Mouse (Mus musculus) cerebellum, postnatal 10 days (tissue): ENCODE results near the gene Glb1l3.
"Not testable (repeated sequence)": the region's sequence is repeated elsewhere in the genome, so short reads cannot be mapped to it uniquely, and the experiment has no call there.

Source experiments
- DNase-seq, 2 experiments: peaks; one replicate each; pipeline ENCODE4 v3.0.0; 2021; ENCODE audit warnings: mixed read lengths in 2 of 2

The Glb1l3 gene

GRCm38 (mm10) chr9:26860751-26861150 lies at the start of gene Glb1l3:
Gene Glb1l3 (minus strand): TSS chr9:26860890.
- no peak for DNase-seq

DNA sequence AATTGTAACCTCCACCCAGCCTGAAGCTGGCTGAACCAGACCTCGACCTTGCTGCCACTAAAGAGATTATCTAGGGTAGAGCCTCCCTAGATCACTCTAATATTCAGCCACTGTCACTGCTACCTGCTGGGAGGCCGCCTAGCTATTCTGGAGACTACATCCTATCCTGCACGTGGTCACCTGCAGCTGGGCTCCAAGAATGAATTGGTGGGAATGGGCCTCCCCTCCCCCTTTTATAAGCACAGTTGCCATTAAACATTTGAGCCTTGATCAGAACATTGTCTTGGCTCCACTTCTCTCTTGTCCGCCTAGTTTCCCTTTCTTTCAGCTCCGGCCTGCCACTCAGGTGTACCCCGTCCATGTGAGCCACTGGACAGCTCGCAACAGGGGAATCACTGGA lies 9.2 kb upstream of the Glb1l3 start:
- not testable (repeated sequence) for DNase-seq

DNA sequence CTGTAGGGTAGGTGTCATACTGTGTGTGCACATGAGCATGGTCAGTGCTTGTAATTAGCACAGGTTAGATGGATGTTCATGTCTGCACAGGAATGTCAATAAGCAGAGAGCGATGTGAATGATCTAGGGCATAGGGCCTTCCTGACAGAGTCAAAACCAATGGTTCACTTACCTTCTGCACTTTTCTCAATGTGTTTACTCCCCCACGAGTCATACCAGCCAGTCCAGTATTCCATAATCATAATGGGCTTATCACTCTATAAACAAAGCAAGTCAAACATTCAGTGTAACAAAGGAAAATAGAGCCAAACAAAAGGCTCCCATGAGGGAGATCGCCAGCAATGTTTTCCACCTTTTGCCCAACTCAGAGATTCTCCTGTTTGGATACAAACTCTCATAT lies 29.6 kb downstream of the Glb1l3 start:
- DNase-seq, result no peak

DNA sequence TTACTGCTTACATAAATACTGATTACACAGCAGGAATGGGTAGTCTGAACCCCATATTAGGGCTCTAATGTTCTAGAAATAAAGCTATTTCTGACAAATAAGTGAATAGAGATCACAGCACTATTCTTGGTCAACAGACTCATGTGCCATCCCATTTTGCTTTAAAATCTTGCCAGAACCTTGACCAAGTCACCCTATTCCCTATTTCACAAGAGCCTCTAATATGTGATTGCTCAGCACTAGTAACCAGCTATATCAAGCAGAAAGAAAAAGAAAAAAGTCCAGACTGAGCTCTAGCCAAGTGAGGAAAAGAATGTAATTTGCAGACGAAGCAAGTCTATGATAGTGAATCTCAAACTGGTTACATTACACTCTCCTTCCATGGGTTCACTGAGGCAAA lies 40.7 kb downstream of the Glb1l3 start:
- DNase-seq, result no peak

- no peak for DNase-seq
These were observed 52.0 kb downstream of the Glb1l3 start for GRCm38 (mm10) chr9:26808735-26809134.

DNA sequence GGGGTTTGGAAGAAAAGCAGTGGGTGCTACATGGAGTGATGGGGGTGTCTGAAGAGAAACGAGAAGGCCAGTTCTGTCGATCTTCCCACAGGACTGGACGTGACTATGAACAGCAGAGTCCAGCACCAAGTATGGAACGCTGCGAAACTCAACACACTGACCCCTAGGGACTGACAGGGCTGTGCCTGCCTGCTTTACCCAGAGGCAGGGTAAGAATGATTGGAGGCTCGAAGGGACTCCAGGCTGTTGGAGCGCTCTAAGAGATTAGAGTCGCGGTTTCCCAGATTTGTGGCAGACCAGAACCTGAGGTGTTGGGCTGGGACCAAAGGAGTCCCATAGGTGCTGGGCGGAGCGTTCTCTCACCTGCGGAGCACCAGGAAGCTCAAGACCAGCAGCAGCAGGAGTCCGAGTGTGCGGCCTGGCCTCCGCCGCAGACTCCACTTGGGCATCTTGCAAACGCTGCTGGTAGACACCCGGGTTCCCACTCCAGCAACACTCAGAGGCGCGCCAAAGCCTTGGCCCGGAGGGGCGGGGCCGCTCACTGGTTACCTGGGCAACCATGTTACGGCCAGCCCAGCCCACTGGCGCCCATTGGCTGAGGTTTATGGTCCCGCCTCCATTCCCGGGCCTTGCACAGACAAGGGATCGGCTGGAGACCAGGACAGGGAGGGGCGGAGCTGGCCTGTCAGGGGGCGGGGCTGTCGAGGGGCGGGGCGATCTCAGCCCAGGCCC lies 54.6 kb downstream of the Glb1l3 start, which contains the start of gene Glb1l2:
Gene Glb1l2 (minus strand): TSS at position 534 of the 732 bp plus-strand sequence.
- peak; percentile 94 to 96 for DNase-seq

GRCm38 (mm10) chr9:26804321-26804720 lies 56.4 kb downstream of the Glb1l3 start:
- no peak for DNase-seq

DNA sequence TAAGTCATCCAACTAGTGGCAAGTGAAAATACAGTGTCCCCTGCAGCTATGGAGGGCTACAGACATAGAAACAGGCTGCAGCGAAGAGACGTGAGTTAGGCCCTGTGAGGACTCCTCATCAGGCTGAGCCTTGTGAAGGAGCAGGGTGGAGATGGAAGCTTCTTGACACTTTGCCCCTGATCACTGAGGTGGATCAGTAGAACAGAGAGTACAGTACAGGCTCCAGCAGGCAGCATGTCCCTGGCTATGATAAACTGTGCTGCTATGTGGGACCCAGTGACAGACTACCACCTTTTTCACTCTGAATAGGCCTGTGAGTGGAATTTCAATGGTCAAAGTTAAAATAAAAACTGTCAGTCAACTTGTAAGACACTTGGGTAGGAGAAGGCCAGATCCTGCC lies 60.3 kb downstream of the Glb1l3 start:
- no peak for DNase-seq

- DNase-seq, result no peak
These were observed 62.0 kb downstream of the Glb1l3 start for GRCm38 (mm10) chr9:26798731-26799130.

DNA sequence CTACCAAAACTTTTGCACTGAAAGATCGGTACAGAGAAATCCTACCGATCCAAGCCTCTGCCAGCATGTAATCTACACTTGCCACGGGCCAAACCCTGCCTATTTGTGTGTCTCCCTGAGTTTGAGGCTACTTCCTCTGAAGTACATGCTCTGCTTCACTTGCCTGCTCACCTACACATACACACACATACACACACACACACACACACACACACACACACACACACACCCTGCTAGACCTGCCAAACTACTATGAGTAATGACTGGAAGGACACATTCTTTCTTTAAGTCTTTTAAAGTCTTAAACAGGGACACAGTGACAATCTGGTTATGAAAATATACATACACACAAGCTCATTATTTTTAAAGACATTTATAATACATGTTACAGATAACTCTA lies 62.5 kb downstream of the Glb1l3 start:
- DNase-seq, result no peak

DNA sequence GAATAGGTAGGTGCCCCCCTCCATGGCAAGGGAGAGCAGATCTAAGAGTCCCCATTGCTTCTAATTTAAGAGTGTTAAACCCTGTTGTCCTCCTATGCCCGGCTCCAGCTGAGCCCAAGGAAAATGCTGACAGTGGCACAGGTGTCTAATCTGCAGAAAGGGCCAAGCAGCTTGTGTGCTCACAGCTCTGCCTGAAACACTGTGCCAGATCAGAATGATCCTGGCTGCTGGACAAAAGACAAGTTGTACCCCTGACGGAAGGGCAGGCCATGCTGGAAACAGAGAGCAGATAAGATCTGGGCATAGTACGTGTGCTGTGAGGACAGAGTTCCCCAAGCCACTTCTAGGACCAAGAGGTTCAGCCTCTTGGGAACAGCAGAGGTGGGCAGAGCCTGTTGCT lies 67.9 kb downstream of the Glb1l3 start:
- peak; percentile 73 to 81 for DNase-seq

- DNase-seq, result peak in 1 of 2 experiments; percentile 31
These were observed 77.2 kb downstream of the Glb1l3 start for GRCm38 (mm10) chr9:26783414-26783975.

DNA sequence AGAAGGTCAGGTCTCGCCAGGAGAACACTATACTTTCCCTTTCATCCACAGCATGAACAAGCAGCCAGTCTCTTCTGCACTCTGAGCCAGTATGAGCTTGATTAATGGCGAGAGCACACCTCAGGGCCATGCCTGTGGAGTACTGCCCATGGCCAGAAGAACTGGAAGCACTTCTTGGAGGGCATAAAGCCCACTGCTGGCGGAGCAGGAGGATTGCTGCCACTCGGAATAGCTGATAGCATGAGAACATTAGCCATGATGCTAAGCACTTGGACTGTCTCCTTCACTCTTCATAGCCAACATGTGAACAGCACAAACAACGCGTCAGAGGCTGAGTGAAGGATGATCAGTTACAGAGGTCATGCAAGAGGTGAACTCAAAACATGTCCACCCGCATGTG lies 82.3 kb downstream of the Glb1l3 start:
- DNase-seq, result no peak

- peak; percentile 77 to 84 for DNase-seq
These were observed 84.4 kb downstream of the Glb1l3 start for GRCm38 (mm10) chr9:26776122-26776902.

- DNase-seq, result no peak
These were observed 85.0 kb downstream of the Glb1l3 start for GRCm38 (mm10) chr9:26775700-26776099.

GRCm38 (mm10) chr9:26768181-26768580 lies 92.5 kb downstream of the Glb1l3 start:
- no peak for DNase-seq
